Mouse (Mus musculus) C2C12 (cell line): Measurements from ENCODE around the gene Ttll6. TPM values are rescaled to one million over a fixed set of nuclear protein-coding genes. Genes with fewer than 3 reads are reported as not detected.

ENCODE experiments used
- H3K27me3 ChIP-seq: one replicate; pipeline ENCODE4 v1.6.1; 2011; ENCODE audit not compliant: control insufficient read depth, insufficient read depth, insufficient read length
- H3K36me3 ChIP-seq: one replicate; pipeline ENCODE4 v1.6.1; 2011; ENCODE audit not compliant: control insufficient read depth, insufficient read depth
- H3K4me3 ChIP-seq: one replicate; pipeline ENCODE4 v1.5.1; 2011; ENCODE audit warnings: mild to moderate bottlenecking, control low read depth; ENCODE audit not compliant: poor library complexity, insufficient read depth, severe bottlenecking
- H3K79me2 ChIP-seq: one replicate; pipeline ENCODE4 v1.6.1; 2011; ENCODE audit not compliant: control insufficient read depth, insufficient read depth
- H3K79me3 ChIP-seq: one replicate; pipeline ENCODE4 v1.6.1; 2011; ENCODE audit warnings: low read depth, control low read depth
- H3ac ChIP-seq: one replicate; pipeline ENCODE3; 2011; ENCODE audit warnings: low read depth; ENCODE audit not compliant: control insufficient read depth, insufficient read length
- CEBPB ChIP-seq: IDR thresholded peaks from one replicate; pipeline ENCODE4 v1.6.1; 2011; ENCODE audit warnings: low read depth, mild to moderate bottlenecking, control low read depth, moderate library complexity
- CTCF ChIP-seq: IDR thresholded peaks from one replicate; pipeline ENCODE4 v1.5.1; 2011; ENCODE audit not compliant: control insufficient read depth, insufficient read depth, insufficient read length
- FOSL1 ChIP-seq: IDR thresholded peaks from one replicate; pipeline ENCODE4 v1.8.0; 2011; ENCODE audit warnings: mild to moderate bottlenecking, low read length; ENCODE audit not compliant: poor library complexity, insufficient read depth, severe bottlenecking
- MAX ChIP-seq: IDR thresholded peaks from one replicate; pipeline ENCODE4 v1.6.1; 2011; ENCODE audit warnings: mild to moderate bottlenecking, control low read depth
- MYOD1 ChIP-seq: IDR thresholded peaks from one replicate; pipeline ENCODE4 v1.6.1; 2011; ENCODE audit warnings: low read depth; ENCODE audit not compliant: control insufficient read depth, insufficient read length
- MYOG ChIP-seq: IDR thresholded peaks from one replicate; pipeline ENCODE4 v1.6.1; 2011; ENCODE audit not compliant: control insufficient read depth, insufficient read length; ENCODE audit errors: extremely low read depth
- USF1 ChIP-seq: IDR thresholded peaks from one replicate; pipeline ENCODE4 v1.6.1; 2011; ENCODE audit warnings: low read depth, mild to moderate bottlenecking, control low read depth, moderate library complexity
- polyA plus RNA-seq: library from polyadenylated mRNA; unstranded; fragments of >200 nt; fragmentation: generic; extraction: Trizol; gene quantifications from one replicate; pipeline ENCODE4 v1.2.1, GENCODE M21; 2012; ENCODE audit warnings: missing spikeins

Gene Ttll6
- polyA plus RNA-seq, 1 experiment, result 0.01 TPM

- no peaks in the 10 kb centered on the region for H3K79me2 ChIP-seq
- H3ac ChIP-seq, result no peak overlapping the region
- TF ChIP-seq MYOD1, result no peak
- no peak for TF ChIP-seq MAX
- no peak for TF ChIP-seq CEBPB
- TF ChIP-seq USF1, result no peak
- no peak for TF ChIP-seq CTCF
- H3K4me3 ChIP-seq, result no peak overlapping the region
- no peaks in the 10 kb centered on the region for H3K79me3 ChIP-seq
- H3K36me3 ChIP-seq, result no peaks in the 10 kb centered on the region
- H3K27me3 ChIP-seq, result peaks cover 81% of the 10 kb centered on the region
Measured at GRCm38 (mm10) chr11:96194961-96195640, 61.5 kb downstream of the Ttll6 start.

GRCm38 (mm10) chr11:96195769-96196280 lies 62.2 kb downstream of the Ttll6 start:
- H3K27me3 ChIP-seq, result peaks cover 81% of the 10 kb centered on the region
- no peak overlapping the region for H3ac ChIP-seq
- H3K4me3 ChIP-seq, result no peak overlapping the region
- H3K36me3 ChIP-seq, result no peaks in the 10 kb centered on the region
- TF ChIP-seq USF1 (no peak), CEBPB (no peak), MYOD1 (no peak), MYOG (no peak), CTCF (no peak), FOSL1 (no peak), MAX (no peak)
- no peaks in the 10 kb centered on the region for H3K79me2 ChIP-seq
- H3K79me3 ChIP-seq, result no peaks in the 10 kb centered on the region

GRCm38 (mm10) chr11:96198642-96199041 lies 65.1 kb downstream of the Ttll6 start:
- Histone ChIP-seq H3K79me2 (no peaks in the 10 kb centered on the region), H3K79me3 (no peaks in the 10 kb centered on the region), H3ac (no peak overlapping the region), H3K27me3 (peaks cover 84% of the 10 kb centered on the region), H3K36me3 (no peaks in the 10 kb centered on the region), H3K4me3 (no peak overlapping the region)
- no peak for TF ChIP-seq MYOD1
- TF ChIP-seq CEBPB, result no peak
- no peak for TF ChIP-seq CTCF
- TF ChIP-seq FOSL1, result no peak
- no peak for TF ChIP-seq MYOG
- no peak for TF ChIP-seq USF1
- no peak for TF ChIP-seq MAX

GRCm38 (mm10) chr11:96199181-96200086 lies 65.8 kb downstream of the Ttll6 start:
- no peak overlapping the region for H3ac ChIP-seq
- no peaks in the 10 kb centered on the region for H3K79me2 ChIP-seq
- H3K79me3 ChIP-seq, result no peaks in the 10 kb centered on the region
- TF ChIP-seq CTCF, result no peak
- TF ChIP-seq MAX, result no peak
- TF ChIP-seq MYOD1, result no peak
- no peak for TF ChIP-seq CEBPB
- no peak for TF ChIP-seq FOSL1
- no peak for TF ChIP-seq MYOG
- TF ChIP-seq USF1, result no peak
- H3K36me3 ChIP-seq, result no peaks in the 10 kb centered on the region
- no peak overlapping the region for H3K4me3 ChIP-seq
- H3K27me3 ChIP-seq, result peaks cover 84% of the 10 kb centered on the region

GRCm38 (mm10) chr11:96200183-96200655 lies 66.6 kb downstream of the Ttll6 start:
- H3K4me3 ChIP-seq, result no peak overlapping the region
- H3K27me3 ChIP-seq, result peaks cover 76% of the 10 kb centered on the region

GRCm38 (mm10) chr11:96201741-96202140 lies 68.2 kb downstream of the Ttll6 start:
- TF ChIP-seq MAX (no peak), FOSL1 (no peak), MYOD1 (no peak)
- Histone ChIP-seq H3K36me3 (no peaks in the 10 kb centered on the region), H3K79me2 (no peaks in the 10 kb centered on the region), H3K27me3 (peaks cover 72% of the 10 kb centered on the region), H3ac (no peak overlapping the region), H3K79me3 (no peaks in the 10 kb centered on the region), H3K4me3 (no peak overlapping the region)

More at GRCm38 (mm10) chr11:96200183-96200655, 66.6 kb downstream of the Ttll6 start:
- H3K79me2 ChIP-seq, result no peaks in the 10 kb centered on the region
- no peaks in the 10 kb centered on the region for H3K79me3 ChIP-seq
- H3ac ChIP-seq, result no peak overlapping the region
- TF ChIP-seq CEBPB, result no peak
- H3K36me3 ChIP-seq, result no peaks in the 10 kb centered on the region
